Mouse (Mus musculus) cerebellum, adult 2 months (tissue): ENCODE measurements at regions not wholly inside any gene's neighbourhood (a gene's known extent, or its start where the extent isn't known, plus 50 kb on each side); places are given as distances from the start of the nearest gene placed in this dataset.

ENCODE experiments used
- CTCF ChIP-seq: fragments of 200-500 bp; IDR thresholded peaks from 2 replicates; pipeline ENCODE4 v1.5.1; 2011; ENCODE audit warnings: low read depth, mild to moderate bottlenecking, control low read depth, low read length, moderate library complexity, borderline replicate concordance; ENCODE audit not compliant: insufficient read depth
- POLR2A ChIP-seq: fragments of 200-500 bp; IDR thresholded peaks from 2 replicates; pipeline ENCODE4 v1.6.1; 2011; ENCODE audit warnings: low read length, control low read depth, borderline replicate concordance; ENCODE audit not compliant: insufficient read depth

DNA sequence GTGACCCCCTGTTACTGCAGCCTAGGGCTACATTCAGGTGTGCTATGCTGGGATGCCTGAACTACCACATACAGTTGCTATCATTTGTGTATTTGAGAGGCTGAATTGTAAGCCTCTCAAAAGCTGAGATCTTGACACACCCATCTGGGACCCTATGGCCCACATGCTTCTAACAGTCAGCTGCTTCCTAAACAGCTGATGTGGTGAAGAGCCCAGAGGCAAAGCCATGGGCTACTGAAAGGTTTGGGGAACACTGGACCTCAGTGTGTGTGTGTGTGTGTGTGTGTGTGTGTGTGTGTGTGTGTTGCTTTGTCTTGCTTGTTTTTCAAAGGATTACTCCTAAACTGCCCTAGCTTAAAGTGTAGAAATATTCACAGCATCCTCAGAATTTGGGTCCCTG lies 75.0 kb downstream of the Lbh start:
- TF ChIP-seq CTCF (no peak), POLR2A (no peak)
